22 mouse cellular contexts compared by ENCODE assay signal in the genomic region with DNA sequence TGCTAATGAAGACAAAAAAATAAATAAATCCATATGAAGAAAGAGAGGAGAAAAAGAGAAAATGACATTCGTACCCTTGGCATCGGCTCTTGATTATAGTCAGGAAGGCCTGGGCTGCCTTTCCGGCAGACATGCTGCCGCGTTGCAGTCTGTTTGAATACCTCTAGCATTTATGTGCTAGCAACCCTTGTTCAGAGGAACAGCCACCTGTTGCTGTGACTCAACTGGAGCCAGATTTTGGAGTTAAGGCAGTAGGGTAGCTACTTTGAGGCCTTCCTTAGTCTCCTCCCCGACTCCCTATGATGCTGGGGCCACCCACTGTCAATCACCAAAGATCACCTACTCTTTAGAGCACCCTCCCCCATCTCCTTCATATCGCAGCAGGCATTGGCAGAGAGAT.
DNase-seq lines count a peak whose midpoint lies in the region; ATAC-seq lines count a peak whose summit lies in the region.
"Had no signal": no experiment of that assay in that cellular context is flagged by ENCODE, and none has a peak within 500 bp of the region (broad histone marks: within the 10 kb centered on the region; RNA-seq: fewer than 3 reads in every experiment).

No protein-coding gene starts in this region.

- H3K27me3 ChIP-seq in forebrain, embryonic 10.5 days (ENCODE audit: poor library complexity, severe bottlenecking), result peaks cover 29% of the 10 kb centered on the region
- H3K27me3 ChIP-seq in forebrain, embryonic 12.5 days, result peaks cover 8% of the 10 kb centered on the region
- no peaks in the 10 kb centered on the region for H3K27me3 ChIP-seq in heart, embryonic 15.5 days
- H3K27me3 ChIP-seq in limb, embryonic 12.5 days, result no peaks in the 10 kb centered on the region
- no peaks in the 10 kb centered on the region; the same call in 1 of the 2 replicates for H3K27me3 ChIP-seq in limb, embryonic 10.5 days (ENCODE audit: low read depth, poor library complexity, severe bottlenecking)
- no peaks in the 10 kb centered on the region for H3K27me3 ChIP-seq in embryonic facial prominence, embryonic 12.5 days
- H3K27me3 ChIP-seq: embryonic facial prominence, embryonic 15.5 days; forebrain, embryonic 13.5 days had no signal

- no peak for ATAC-seq in forebrain, embryonic 12.5 days (ENCODE audit: low FRiP score)
- no peak for ATAC-seq in heart, embryonic 15.5 days (replicated peaks; ENCODE audit: insufficient number of reproducible peaks, insufficient read depth, low FRiP score, low read depth)
- ATAC-seq in limb, embryonic 12.5 days (ENCODE audit: insufficient number of reproducible peaks, insufficient read depth, low FRiP score, low TSS enrichment, low read depth), result no peak
- ATAC-seq in embryonic facial prominence, embryonic 12.5 days (ENCODE audit: insufficient number of reproducible peaks, insufficient read depth, low FRiP score, low TSS enrichment), result no peak
- no peak for ATAC-seq in erythroid progenitor cell, adult 5-6 weeks (replicated peaks; ENCODE audit: low FRiP score, poor library complexity, severe bottlenecking)
- ATAC-seq: forebrain, embryonic 13.5 days; forebrain, postnatal 0 days; hindbrain, embryonic 16.5 days; inflammation-experienced regulatory T-cells, adult 6 months; intestine, postnatal 0 days had no signal

- intact Hi-C loops in heart, postnatal 14 days (cut with DNase I), result no loop called here

- H3K9ac ChIP-seq in forebrain, embryonic 12.5 days, result no peak overlapping the region
- no peak overlapping the region for H3K9ac ChIP-seq in heart, embryonic 15.5 days
- no peak overlapping the region for H3K9ac ChIP-seq in limb, embryonic 12.5 days (replicated peaks)
- no peak overlapping the region for H3K9ac ChIP-seq in embryonic facial prominence, embryonic 12.5 days
- H3K9ac ChIP-seq: embryonic facial prominence, embryonic 15.5 days; forebrain, embryonic 13.5 days; forebrain, postnatal 0 days; hindbrain, embryonic 12.5 days had no signal

- no peaks in the 10 kb centered on the region for H3K36me3 ChIP-seq in forebrain, embryonic 10.5 days (replicated peaks)
- H3K36me3 ChIP-seq in forebrain, embryonic 12.5 days (replicated peaks), result no peaks in the 10 kb centered on the region
- H3K36me3 ChIP-seq in heart, embryonic 15.5 days, result no peaks in the 10 kb centered on the region
- H3K36me3 ChIP-seq in limb, embryonic 12.5 days, result no peaks in the 10 kb centered on the region
- no peaks in the 10 kb centered on the region for H3K36me3 ChIP-seq in limb, embryonic 10.5 days
- H3K36me3 ChIP-seq in embryonic facial prominence, embryonic 12.5 days, result no peaks in the 10 kb centered on the region
- H3K36me3 ChIP-seq: embryonic facial prominence, embryonic 15.5 days; hindbrain, embryonic 12.5 days had no signal

- H3K4me3 ChIP-seq in forebrain, embryonic 10.5 days, result no peak overlapping the region
- H3K4me3 ChIP-seq in forebrain, embryonic 12.5 days (replicated peaks), result no peak overlapping the region
- no peak overlapping the region for H3K4me3 ChIP-seq in heart, embryonic 15.5 days
- H3K4me3 ChIP-seq in limb, embryonic 12.5 days (replicated peaks), result no peak overlapping the region
- H3K4me3 ChIP-seq in limb, embryonic 10.5 days, result no peak overlapping the region
- no peak overlapping the region for H3K4me3 ChIP-seq in embryonic facial prominence, embryonic 12.5 days
- H3K4me3 ChIP-seq: embryonic facial prominence, embryonic 15.5 days; erythroblast, embryonic 14.5 days; forebrain, embryonic 13.5 days; gastrocnemius, adult 2 months; hindbrain, embryonic 12.5 days had no signal

- WGBS in forebrain, embryonic 10.5 days, result 79% methylated on average over 7 of the region's 7 CpGs
- WGBS in forebrain, embryonic 12.5 days, result 69% methylated on average over 7 of the region's 7 CpGs
- WGBS in heart, embryonic 15.5 days, result 52% methylated on average over 7 of the region's 7 CpGs
- 65% methylated on average over 7 of the region's 7 CpGs for WGBS in limb, embryonic 12.5 days
- 80% methylated on average over 7 of the region's 7 CpGs for WGBS in limb, embryonic 10.5 days
- 46% methylated on average over 7 of the region's 7 CpGs for WGBS in embryonic facial prominence, embryonic 12.5 days

- H3K4me1 ChIP-seq in forebrain, embryonic 10.5 days, result peaks cover 51% of the 10 kb centered on the region
- H3K4me1 ChIP-seq in forebrain, embryonic 12.5 days, result peaks cover 31% of the 10 kb centered on the region
- peaks cover 6% of the 10 kb centered on the region for H3K4me1 ChIP-seq in heart, embryonic 15.5 days (replicated peaks)
- H3K4me1 ChIP-seq in limb, embryonic 12.5 days (replicated peaks), result peaks cover 50% of the 10 kb centered on the region
- peaks cover 36% of the 10 kb centered on the region for H3K4me1 ChIP-seq in limb, embryonic 10.5 days
- H3K4me1 ChIP-seq in embryonic facial prominence, embryonic 12.5 days, result peaks cover 27% of the 10 kb centered on the region

- H3K9me3 ChIP-seq in forebrain, embryonic 10.5 days, result no peaks in the 10 kb centered on the region
- H3K9me3 ChIP-seq in forebrain, embryonic 12.5 days, result no peaks in the 10 kb centered on the region
- no peaks in the 10 kb centered on the region for H3K9me3 ChIP-seq in heart, embryonic 15.5 days (replicated peaks)
- no peaks in the 10 kb centered on the region for H3K9me3 ChIP-seq in limb, embryonic 12.5 days
- H3K9me3 ChIP-seq in limb, embryonic 10.5 days (replicated peaks), result no peaks in the 10 kb centered on the region
- H3K9me3 ChIP-seq in embryonic facial prominence, embryonic 12.5 days, result no peaks in the 10 kb centered on the region
- H3K9me3 ChIP-seq: embryonic facial prominence, embryonic 15.5 days; forebrain, embryonic 13.5 days; hindbrain, embryonic 12.5 days had no signal

- no peak overlapping the region for H3K4me2 ChIP-seq in forebrain, embryonic 12.5 days
- no peak overlapping the region for H3K4me2 ChIP-seq in heart, embryonic 15.5 days
- H3K4me2 ChIP-seq in limb, embryonic 12.5 days, result no peak overlapping the region
- no peak overlapping the region for H3K4me2 ChIP-seq in embryonic facial prominence, embryonic 12.5 days (replicated peaks)
- H3K4me2 ChIP-seq: embryonic facial prominence, embryonic 15.5 days; forebrain, embryonic 13.5 days; hindbrain, embryonic 12.5 days had no signal

- H3K27ac ChIP-seq in forebrain, embryonic 10.5 days, result 0 out of 2 replicates have a peak overlapping the region, but pooled peaks have one; percentile 53
- H3K27ac ChIP-seq in forebrain, embryonic 12.5 days, result no peak overlapping the region
- H3K27ac ChIP-seq in heart, embryonic 15.5 days, result 0 out of 2 replicates have a peak overlapping the region, but pooled peaks have one; percentile 29
- H3K27ac ChIP-seq in limb, embryonic 12.5 days, result peak overlapping the region; percentile 31; the same call in 1 of the 2 replicates
- no peak overlapping the region for H3K27ac ChIP-seq in limb, embryonic 10.5 days
- 0 out of 2 replicates have a peak overlapping the region, but pooled peaks have one; percentile 14 for H3K27ac ChIP-seq in embryonic facial prominence, embryonic 12.5 days
- H3K27ac ChIP-seq: embryonic facial prominence, embryonic 15.5 days; forebrain, embryonic 13.5 days; gastrocnemius, adult 2 months; hindbrain, embryonic 12.5 days had no signal

- no peak for DNase-seq in forebrain, embryonic 10.5 days (ENCODE audit: extremely low spot score, low spot score)
- DNase-seq in heart, postnatal 14 days, result no peak
- DNase-seq in limb, embryonic 10.5 days (ENCODE audit: low spot score), result no peak
- DNase-seq: B cell, adult 2 months; cerebellum, adult 11 months; cerebellum, adult 8-10 months; cerebellum, postnatal 14 days; forebrain, postnatal 0 days; gastrocnemius, adult 2 months; gastrocnemius, postnatal 25 days had no signal

Comparison
In these comparisons a context has a peak if more than half of its experiments do, and no peak if none do; other contexts are left out.
1. H3K27ac ChIP-seq: peak in forebrain, embryonic 10.5 days (single experiment), heart, embryonic 15.5 days (single experiment), limb, embryonic 12.5 days (single experiment) and embryonic facial prominence, embryonic 12.5 days (single experiment); none in forebrain, embryonic 12.5 days (single experiment) and limb, embryonic 10.5 days (single experiment).